Mouse (Mus musculus): ENCODE data around the gene Tgm1.

Tgm1 gene

GRCm38 (mm10) chr14:55722438-55722945 is 8.8 kb upstream of the Tgm1 start:
- no peak for DNase-seq

GRCm38 (mm10) chr14:55721700-55722437 is 8.1 kb upstream of the Tgm1 start, which contains the start of gene Rabggta:
Rabggta (minus strand) TSS chr14:55722263.
- DNase-seq = peak; percentile 97

GRCm38 (mm10) chr14:55721076-55721475 is 7.3 kb upstream of the Tgm1 start:
- DNase-seq = peak; percentile 17 to 43

DNA sequence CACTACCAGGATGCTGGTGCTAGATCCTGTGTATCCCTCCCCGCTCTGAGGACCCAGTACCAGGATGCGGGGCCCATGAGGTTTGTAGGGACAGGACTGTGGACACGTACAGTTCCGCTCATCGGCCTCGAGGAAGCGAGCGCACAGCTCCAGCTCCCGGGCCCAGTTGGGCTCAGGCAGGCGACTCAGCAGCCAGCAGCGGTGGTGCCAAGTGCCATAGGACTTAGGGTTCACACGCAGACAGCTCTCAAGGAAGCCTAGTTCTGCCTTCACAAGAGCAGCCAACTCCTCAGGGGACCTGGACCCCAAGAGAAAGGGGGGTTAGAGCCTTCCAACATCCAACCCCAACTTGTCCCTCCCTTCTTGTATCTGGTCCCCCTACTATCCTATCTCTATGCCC is 6.9 kb upstream of the Tgm1 start:
- DNase-seq = no peak

- no peak for DNase-seq
Observed at GRCm38 (mm10) chr14:55719737-55720136, 6.0 kb upstream of the Tgm1 start.

DNA sequence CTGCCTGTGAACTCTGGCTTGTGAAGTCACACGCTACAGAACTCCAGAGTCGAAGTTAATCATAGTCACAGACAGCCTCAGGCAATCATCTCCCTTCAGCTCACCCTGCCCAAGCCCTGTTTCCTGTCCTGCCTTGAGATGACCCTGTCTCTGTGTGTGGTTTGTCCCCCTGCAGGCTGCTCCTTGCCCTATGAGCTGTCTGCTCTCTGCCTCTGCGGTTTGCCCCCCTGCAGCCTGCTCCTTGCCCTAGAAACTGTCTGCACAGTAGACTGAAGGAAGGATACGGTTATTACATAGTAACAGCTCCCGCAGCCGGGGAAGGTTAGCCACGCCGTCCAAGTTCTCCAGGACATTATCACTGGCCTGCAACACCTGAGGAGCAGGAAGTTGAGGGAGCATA is 3.2 kb upstream of the Tgm1 start:
- DNase-seq = peak; percentile 31 to 62

DNA sequence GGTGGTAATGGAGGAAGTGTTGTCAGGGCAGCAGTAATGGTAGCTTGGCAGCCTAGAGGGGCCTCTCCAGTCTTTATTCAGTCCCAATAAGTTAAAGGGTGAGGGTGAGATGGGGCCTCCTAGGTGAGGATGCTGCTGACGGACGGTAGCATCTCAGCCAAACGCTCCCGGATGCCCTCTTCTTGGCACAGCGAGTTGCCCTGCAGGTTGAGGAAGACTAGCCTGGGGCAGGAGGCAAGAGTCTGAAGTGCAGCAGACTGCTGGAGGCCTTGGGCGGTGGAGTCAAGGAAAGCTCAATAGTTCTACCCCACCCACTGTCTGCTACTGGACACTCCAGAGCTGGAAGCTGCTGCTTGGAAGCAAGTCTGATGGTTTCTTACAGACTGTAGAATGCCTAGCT is 2.5 kb upstream of the Tgm1 start:
- DNase-seq = peak in 1 of 2 experiments; percentile 27

DNA sequence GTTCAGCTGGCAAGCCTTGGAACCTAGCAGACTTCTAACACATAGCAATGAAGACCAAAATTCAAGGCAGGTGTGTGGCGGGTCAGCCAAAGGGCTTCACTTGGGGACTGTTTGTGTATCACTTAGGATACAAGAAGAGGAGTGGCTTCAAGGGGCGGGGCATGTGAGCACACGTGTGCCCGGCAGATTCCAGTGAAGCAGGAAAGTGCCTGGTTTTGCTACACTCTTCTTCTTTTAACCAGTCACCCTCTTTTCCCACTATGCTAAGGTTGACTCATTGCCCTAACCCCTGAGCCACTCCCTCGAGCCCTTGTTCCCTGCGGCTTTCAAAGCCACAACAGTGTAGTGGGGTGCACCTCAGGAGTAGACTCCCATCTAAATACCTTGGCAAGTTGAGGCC is 1.2 kb upstream of the Tgm1 start:
- peak in 1 of 2 experiments; percentile 24 for DNase-seq

DNA sequence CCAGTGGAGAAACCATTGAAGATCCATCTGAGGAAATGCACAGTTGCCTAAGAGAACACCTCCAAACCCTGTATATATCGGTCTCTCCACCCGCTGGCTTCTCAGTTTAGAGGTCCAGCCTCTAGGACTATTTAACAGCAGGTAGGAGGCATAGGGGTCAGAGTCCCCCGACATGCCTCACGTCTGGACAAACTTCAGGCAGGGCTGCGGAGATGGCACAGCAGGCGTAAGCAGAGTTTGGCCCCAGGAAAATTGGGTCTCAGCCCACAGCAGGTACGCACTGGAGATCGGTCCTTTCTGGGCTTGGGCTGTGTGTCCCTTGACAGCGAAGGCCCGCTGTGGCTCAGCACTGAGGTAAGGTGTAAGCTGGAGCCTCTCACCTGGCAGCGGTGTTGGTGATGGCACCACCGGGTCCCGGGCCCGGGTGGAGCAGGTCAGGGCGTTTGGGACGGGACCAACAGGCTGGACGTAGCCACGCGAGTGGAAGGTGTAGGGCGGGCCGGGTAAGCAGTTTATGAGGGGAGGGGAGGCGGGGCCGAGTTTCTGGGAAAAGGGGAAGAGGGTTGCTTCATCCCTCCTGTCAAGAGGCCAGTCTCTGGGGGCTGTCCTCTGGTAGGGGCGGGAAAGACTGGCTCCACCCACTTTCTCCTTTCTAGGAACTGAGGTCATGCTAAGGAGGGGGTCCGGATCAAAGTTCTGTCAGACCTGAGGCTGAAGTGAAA is 558 bp downstream of the Tgm1 start:
- peak; percentile 49 to 70 for DNase-seq

DNA sequence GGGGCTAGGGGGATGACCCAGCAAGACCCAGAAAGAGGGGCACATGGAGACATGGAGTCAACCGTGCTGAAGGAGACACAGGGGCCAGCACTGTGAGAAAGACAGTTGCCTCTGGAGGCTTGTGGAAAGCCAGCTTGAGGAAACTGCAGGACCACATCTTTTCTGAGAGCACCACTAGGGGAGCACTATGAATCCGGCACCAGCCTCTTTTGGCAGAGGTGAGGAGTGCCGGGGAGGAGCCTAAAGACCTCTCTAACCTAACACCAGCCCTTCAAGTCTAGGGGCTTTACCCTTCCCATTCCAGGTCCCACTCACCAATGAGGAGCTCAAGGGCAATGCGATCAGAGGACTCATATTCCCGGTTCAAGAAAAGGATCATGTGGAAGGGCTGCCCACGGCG is 1.9 kb downstream of the Tgm1 start:
- no peak for DNase-seq

DNA sequence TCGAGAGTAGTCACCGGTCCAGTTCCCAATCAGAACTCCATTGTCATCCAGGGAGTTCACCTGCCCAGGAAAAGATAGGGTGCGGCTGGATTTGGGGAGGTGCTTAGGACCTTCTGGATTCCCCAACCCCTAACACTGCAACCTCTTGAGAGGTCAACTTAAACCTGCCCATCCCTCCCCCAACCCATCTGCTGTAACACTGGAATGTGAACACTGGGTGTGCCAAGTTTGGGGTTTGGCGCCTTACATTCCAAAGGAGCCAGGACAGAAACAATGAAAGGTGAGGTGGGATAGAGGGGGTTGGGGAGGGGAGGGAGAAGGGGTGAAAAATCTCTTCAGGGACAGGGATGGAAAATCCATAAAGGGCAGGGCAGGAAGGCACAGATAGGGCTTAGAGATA is 4.2 kb downstream of the Tgm1 start:
- DNase-seq = no peak

DNA sequence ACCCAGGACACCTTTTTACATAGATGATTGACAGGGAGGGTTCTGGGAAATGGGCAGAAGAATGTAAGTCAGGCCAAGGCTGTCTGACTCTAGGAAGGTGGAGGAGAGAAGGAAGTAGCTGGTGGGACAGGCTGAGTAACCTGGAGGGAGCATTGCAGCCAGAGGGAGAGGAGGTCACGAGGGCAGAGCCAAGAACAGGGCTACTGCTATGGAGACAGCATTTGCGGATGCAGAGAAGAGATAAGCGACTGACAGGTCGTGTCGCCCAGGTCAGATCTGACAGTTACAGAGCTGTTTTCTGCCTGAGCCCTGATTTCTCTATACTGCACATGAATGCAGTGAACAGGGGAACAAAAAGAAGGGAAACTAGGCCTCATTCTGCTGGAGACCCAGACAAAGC is 6.3 kb downstream of the Tgm1 start:
- DNase-seq = no peak

DNA sequence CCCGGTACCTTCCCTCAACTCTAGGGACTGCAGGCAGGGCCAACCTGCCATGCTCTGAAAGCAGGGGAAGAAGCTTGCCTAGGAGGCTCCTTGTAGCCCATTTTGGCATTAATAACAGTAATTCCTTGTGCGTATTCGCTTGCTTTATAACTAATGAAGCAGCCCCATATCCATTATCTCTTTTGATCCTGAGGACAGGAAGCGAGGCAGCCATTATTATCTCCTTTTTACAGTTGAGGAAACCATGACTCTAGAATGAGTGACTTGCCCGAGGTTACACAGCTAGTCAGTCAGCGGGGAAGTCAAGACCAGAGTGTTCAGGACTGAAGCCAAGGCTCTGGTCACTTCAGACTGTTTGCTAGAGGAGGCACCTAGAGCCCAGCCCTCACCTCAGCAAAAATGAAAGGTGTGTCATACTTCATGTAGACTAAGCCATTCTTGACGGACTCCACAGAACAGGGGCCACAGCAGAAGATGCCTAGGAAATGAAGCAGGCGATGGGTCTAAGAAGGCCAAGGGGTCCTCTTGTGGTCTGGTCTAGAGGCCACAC is 7.6 kb downstream of the Tgm1 start:
- DNase-seq = no peak

DNA sequence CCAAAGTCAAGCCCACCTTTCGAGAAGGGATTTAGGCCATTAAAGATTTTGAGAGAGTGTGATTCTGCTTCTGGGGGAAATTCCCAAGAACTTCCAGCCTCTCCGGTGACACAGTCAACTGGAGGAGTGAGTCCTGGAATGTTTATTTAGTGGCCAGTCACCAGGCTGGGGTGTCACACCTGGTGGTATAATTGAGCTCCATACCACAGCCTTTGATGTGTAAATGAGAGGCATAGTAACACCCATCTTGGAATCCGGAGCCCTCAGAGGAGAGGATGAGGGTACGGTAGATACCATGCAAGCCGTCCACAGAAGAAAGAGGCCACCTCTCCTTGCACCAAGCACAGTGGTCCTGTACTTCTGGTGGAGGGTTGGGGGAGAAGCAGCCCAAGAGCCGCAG is 11.0 kb downstream of the Tgm1 start:
- no peak for DNase-seq

GRCm38 (mm10) chr14:55701131-55701530 is 12.6 kb downstream of the Tgm1 start:
- peak; percentile 26 to 39 for DNase-seq

DNA sequence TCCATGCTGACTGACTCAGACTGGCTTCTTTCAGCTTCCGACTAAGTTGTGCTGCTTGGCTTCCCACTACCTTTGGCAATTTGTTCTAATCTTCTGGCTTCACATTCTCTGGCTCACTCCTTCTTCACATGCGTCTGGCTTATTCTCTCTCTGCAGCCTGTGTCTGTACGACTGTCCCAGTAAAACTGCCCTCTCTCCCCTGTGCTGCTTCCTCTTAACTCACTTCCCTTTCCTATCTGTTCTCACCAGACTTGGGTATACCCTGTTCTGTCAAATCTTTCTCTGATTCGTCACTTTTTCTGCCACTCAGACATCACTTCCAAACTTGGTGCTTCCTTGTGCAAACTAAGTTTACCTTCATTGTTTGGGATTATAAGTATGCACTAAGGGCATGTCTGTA is 16.5 kb downstream of the Tgm1 start:
- no peak for DNase-seq

DNA sequence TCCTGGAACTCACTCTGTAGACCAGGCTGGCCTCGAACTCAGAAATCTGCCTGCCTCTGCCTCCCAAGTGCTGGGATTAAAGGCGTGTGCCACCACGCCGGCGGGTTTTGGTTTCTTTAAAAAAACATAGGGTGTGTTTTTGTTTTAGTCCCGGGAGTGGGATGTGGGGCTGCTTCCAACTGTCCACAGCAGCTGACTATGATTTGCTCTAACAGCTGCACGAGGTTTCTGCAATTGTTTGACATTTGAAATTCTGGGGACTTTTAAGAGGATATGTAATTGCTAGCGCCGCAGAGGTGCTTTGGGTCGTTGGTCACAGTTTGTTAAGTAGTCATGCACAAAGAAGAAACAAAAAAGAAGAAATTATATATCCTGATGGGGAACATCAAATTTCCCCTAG is 24.3 kb downstream of the Tgm1 start:
- no peak for DNase-seq

DNA sequence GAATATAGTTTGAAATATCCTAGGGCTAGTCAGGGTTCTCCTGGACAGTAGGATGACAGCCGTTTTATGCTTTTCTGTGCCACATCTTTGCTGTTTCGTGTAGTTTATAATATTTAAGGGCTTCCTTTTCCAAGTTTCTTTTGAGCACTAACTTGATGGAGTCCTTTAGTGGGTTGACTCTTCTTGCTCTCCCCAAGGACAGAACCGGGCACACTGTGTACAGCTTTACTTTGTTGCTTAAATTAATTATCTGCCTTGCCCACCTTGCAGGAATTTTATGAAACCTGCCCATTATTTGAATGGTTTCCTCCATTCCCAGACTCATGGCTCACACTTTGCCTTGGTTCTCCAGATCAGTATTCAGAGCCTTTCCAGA is 31.6 kb downstream of the Tgm1 start:
- DNase-seq = no peak

GRCm38 (mm10) chr14:55681160-55682117 is 32.3 kb downstream of the Tgm1 start, which contains the start of gene Tinf2:
Tinf2 (minus strand) TSS chr14:55681820.
- peak; percentile 94 to 95 for DNase-seq

- no peak for DNase-seq
Observed at GRCm38 (mm10) chr14:55677615-55678014, 36.1 kb downstream of the Tgm1 start.

DNA sequence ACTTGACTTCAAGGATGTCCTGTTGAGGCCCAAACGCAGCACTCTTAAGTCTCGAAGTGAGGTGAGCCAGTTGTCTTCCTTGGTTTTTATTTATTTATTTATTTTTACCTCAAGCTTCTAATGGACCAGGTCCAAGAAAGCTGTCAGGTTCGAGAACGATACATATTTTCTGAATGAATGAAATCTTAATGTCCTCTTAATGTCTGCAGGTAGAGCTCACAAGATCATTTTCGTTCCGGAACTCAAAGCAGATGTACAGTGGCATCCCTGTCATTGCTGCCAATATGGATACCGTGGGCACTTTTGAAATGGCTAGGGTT is 41.0 kb downstream of the Tgm1 start:
- no peak for DNase-seq

DNA sequence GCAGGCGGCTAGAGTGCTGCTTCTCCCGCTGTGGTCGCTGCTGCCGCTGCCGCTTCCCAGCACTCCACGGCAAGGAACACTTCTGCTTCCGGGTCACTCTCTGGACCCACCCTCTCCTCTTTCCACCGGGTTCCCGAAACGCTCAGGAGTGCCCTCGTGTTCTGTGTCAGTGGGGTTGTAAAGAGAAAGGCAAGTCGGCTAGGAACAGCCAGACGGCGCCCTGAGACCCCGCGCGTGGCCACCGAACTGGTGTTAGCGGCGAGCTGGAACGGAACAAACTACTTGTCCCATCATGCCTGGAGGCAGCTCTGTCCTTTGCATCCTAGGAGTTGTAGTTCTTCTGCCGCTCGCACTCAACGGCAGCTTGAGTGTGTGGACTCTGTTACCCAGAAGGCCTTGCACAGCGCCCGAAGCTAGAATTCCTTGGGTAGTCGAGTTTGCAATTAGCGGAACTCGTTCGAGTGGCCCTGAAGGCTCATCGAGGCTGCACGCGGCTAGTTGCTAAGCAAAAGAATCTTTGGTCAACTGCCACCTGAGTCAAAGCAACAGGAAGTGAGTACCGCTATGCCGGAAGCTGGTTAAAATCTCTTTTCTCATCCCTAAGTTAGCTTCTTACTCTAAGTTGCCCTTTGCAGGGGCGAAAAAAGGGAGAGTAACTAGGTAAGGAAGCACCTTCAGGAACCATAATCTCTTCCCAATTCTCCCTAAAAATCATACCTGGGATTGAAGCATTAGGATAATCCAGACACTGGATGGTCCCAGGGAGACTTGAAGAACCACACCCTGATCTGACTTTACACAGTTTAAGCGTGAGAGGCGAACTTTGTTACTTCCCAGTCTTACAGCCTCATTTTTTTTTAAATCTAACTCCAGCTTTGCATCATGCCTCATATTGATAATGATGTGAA is 41.6 kb downstream of the Tgm1 start, which contains the start of the genes Gmpr2 and Nedd8:
TSS of gene Gmpr2 (plus strand) at position 109 of the 908 bp plus-strand sequence.
TSS of gene Nedd8 (minus strand) at position 292 of the 908 bp plus-strand sequence.
- peak; percentile 85 to 93 for DNase-seq

Data from kidney, postnatal 4 days (tissue).